Mouse (Mus musculus) central nervous system, embryonic 14 days (tissue): ENCODE measurements around the gene Samsn1. TPM values are rescaled to one million over a fixed set of nuclear protein-coding genes. Genes with fewer than 3 reads are reported as not detected.

Source experiments
- polyA plus RNA-seq: library from polyadenylated mRNA; depleted of rRNA; stranded (reverse); fragments of >200 nt; gene quantifications from 2 replicates; pipeline ENCODE4 v1.2.3, GENCODE M21; 2012; rRNA removed

Gene Samsn1
- polyA plus RNA-seq, result 1.3 and 1.4 TPM in 2 replicates

DNA sequence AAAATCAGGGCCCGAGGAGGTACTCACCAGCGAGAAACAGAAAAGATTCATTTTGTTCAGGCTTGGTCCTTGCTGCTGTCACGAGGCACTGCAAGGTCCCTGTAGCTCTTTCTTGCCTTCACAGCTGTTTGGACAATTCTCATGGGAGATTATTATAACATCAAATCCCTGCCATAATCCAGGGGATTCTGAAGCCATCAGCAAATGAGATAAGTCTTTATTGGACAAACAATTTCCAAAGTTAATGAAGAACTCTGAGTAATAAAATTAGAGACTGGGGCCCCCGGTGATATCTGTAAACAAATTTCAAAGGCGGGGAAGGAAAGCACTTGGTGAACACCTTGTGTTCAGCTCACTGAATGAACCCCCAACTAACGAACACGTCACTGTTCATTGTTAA is at the start of gene Samsn1:
Gene Samsn1 (minus strand): TSS at position 101 of the 400 bp plus-strand sequence.

